Mouse (Mus musculus) megakaryocyte-erythroid progenitor cell, adult 5 weeks (primary cell): ENCODE measurements around the gene Cpa5. TPM values are rescaled to one million over a fixed set of nuclear protein-coding genes. Genes with fewer than 3 reads are reported as not detected.

Experiments
- polyA plus RNA-seq: library from polyadenylated mRNA; stranded (reverse); fragments of >175 nt; gene quantifications from 2 replicates; pipeline ENCODE4 v1.2.3, GENCODE M21; 2012

Cpa5 gene
- polyA plus RNA-seq = not detected in 2 replicates

DNA sequence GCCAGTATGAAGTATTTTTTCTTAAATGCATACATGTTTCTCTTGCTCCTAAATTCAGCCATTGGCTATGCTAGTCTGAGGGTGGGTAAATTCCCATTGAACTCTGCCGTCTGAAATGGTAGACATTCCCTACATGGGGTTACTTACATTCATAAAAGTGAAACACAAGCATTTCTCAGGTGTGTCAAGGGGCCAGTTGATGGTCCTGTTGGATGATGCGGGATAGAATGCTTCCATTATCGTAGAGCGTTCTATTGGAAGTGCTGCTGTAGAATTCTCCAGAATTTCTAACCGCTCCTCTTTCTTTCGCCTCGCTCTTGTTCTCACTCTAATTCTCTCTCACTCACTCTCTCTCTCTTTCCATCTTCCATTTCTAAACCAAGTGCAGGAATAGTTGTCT, at the start of gene Cpa5:
TSS of gene Cpa5 (plus strand) at position 301 of the 400 bp plus-strand sequence.

DNA sequence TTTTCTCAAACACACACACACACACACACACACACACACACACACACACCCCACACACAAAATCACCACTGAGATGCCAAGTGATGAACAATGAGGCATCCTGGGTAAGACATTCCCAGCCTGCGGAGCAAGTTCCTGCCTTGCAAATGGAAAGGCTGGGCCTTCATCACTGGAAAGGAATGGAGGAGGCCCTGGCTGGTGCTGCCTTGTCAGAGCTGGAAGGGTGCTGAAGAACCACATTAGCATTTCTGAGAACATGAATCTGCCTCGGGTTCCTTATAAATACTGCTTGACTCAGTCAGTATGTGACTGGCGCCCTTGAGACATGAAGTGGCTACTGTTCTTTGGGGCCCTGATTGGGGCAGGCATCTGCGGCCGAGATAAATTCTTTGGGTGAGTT, 42.7 kb upstream of the Cpa5 start, which contains the start of gene Cpa4:
TSS of gene Cpa4 (plus strand) at position 301 of the 400 bp plus-strand sequence.

DNA sequence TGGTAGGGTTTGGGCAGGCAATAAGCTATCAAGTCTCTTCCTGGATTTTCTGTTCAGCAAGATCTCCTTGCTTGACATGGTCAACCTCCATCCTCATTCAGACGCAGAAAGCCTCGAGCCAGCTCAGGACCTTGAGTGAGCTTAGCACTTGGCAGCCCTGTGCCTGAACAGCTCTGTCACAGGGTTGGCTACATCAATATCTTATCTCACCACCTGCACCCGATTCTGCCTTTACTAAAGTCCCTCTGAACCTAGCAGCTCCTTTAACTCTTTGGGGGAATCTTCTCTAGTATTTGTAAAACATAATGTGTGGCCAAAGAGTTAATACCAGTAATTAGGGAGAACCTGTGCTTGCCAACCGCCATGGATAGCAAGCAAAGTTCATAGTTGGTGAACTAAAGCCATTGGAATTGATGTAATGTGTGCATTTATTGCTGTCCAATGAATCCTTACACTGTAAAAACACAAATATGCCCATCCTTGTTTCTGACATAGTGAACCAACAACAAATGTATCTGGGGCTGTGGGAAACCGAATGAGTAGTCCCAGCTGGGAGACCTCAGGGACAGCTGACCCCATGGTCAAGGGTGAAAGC, 28.0 kb downstream of the Cpa5 start, which contains the start of gene Cpa1:
TSS of gene Cpa1 (plus strand) at position 545 of the 595 bp plus-strand sequence.

Other genes with a start within 250 kb of the Cpa5 start
- 69.3 and 81.0 TPM in 2 replicates for gene Zc3hc1, start 220.0 kb upstream of the Cpa5 start, polyA plus RNA-seq
- gene Klhdc10, start 209.1 kb upstream of the Cpa5 start, polyA plus RNA-seq = 15.1 and 15.6 TPM in 2 replicates
- 2.4 and 3.0 TPM in 2 replicates for gene Tmem209, start 101.2 kb upstream of the Cpa5 start, polyA plus RNA-seq
- not detected in 2 replicates for gene Ssmem1, start 101.2 kb upstream of the Cpa5 start, polyA plus RNA-seq
- 0.04 and 0.05 TPM in 2 replicates for gene Cpa2, start 69.4 kb upstream of the Cpa5 start, polyA plus RNA-seq
- gene Cpa4, start 42.6 kb upstream of the Cpa5 start, polyA plus RNA-seq = not detected in 2 replicates
- not detected in 2 replicates for gene Cpa1, start 28.2 kb downstream of the Cpa5 start, polyA plus RNA-seq
- gene Cep41, start 82.7 kb downstream of the Cpa5 start, polyA plus RNA-seq = 22.8 and 27.7 TPM in 2 replicates
- gene Mest, start 112.5 kb downstream of the Cpa5 start, polyA plus RNA-seq = 0.02 and 0.24 TPM in 2 replicates